Mouse (Mus musculus) cerebellum, adult 2 months (tissue): ENCODE data around the gene Ikzf3.

Experiments used
- CTCF ChIP-seq: fragments of 200-500 bp; IDR thresholded peaks from 2 replicates; pipeline ENCODE4 v1.5.1; 2011; ENCODE audit warnings: low read depth, mild to moderate bottlenecking, control low read depth, low read length, moderate library complexity, borderline replicate concordance; ENCODE audit not compliant: insufficient read depth
- POLR2A ChIP-seq: fragments of 200-500 bp; IDR thresholded peaks from 2 replicates; pipeline ENCODE4 v1.6.1; 2011; ENCODE audit warnings: low read length, control low read depth, borderline replicate concordance; ENCODE audit not compliant: insufficient read depth

- TF ChIP-seq CTCF (no peak), POLR2A (no peak)
These were observed 102.1 kb downstream of the Ikzf3 start for GRCm38 (mm10) chr11:98443688-98444087.
